Mouse (Mus musculus): ENCODE results near the gene Nup133. TPM values are rescaled to one million over a fixed set of nuclear protein-coding genes. Genes with fewer than 3 reads are reported as not detected.

Gene Nup133
- 10 to 100 TPM; 11.1 to 18.5 TPM for polyA plus RNA-seq (2017; shearing (Covaris generic))

GRCm38 (mm10) chr8:123948942-123949685 is at the start of gene Nup133:
Gene Nup133, minus strand, starts transcription at chr8:123949265.

GRCm38 (mm10) chr8:123982826-123983400 is 33.8 kb upstream of the Nup133 start, which contains the start of gene Abcb10:
Gene Abcb10, minus strand, starts transcription at chr8:123983122.

DNA sequence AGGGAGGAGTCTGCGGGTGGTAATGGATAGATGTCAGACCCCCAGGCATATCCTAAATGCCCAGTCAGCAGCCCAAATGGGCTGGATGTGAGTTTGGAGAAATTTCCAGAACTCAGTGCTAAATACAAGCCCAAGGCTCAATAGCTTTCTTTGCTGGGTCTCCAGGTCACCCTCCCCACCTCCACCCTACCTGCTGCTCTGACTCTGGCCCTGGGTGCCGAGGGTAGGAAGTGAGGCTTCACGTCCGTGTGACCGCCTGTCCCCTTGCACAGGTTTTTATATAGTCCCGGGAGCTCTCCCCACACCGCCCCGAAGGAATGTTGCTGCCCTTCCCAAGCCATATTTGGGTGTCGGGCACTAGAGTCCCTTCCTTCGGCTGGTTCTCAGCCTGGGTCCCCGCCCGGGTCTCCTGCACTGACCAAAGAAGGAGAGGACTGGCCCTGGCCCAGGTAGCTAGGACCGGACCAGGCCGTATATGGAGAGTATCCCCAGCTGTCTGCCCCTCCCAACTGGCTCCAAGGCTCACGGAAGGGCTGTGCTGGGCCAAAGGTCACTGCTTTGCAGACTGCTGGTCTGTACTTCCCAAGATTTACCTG is 54.5 kb downstream of the Nup133 start, which contains the start of gene Acta1:
Gene Acta1, minus strand, starts transcription at position 250 of the 596 bp plus-strand sequence.

DNA sequence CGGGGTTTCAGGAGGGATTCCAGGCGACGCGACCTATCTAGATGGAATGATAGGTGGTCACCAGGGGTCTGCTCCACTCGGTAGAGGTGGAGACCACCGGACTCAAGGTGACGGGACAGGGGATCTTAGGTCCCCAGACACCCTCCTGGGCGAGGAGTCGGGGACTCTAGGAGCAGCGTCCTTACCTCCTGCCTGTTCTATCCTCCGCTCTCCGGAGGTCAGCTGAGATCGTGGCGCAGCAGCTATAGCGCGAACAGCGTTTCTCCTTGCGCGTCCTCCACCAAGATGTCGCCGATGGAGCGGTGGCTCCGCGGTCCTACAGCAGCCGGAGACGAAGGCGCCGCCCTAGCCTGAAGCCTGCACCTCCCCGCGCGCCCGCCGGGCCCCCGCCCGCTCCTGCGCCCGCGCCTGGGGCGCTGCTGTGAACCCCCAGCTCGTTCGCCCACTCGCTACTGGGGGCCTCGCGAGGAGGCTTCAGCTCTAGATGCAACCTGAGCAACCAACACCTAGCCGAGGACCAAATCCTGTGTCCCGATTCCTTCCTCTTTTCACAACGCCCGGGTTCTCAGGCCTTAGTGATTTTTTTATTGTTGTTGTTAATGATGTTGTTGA is 89.3 kb downstream of the Nup133 start, which contains the start of gene Ccsap:
Gene Ccsap, minus strand, starts transcription at position 562 of the 612 bp plus-strand sequence.

Other genes starting within 250 kb of the Nup133 start
- 10 to 100 TPM; 22.5 to 26.8 TPM for gene Rab4a, start 143.3 kb downstream of the Nup133 start, polyA plus RNA-seq (2017; shearing (Covaris generic))
- 10 to 100 TPM; 12.1 to 14.9 TPM for gene Ccsap, start 89.1 kb downstream of the Nup133 start, polyA plus RNA-seq (2017; shearing (Covaris generic))
- gene Acta1, start 54.5 kb downstream of the Nup133 start, polyA plus RNA-seq (2017; shearing (Covaris generic)) = under 1 TPM; 0.16 TPM
- gene Abcb10, start 33.9 kb upstream of the Nup133 start, polyA plus RNA-seq (2017; shearing (Covaris generic)) = 1 to 10 TPM; 2.5 to 3.6 TPM
- 10 to 100 TPM; 58.9 to 61.4 TPM for gene Taf5l, start 72.1 kb upstream of the Nup133 start, polyA plus RNA-seq (2017; shearing (Covaris generic))
- gene Urb2, start 72.2 kb upstream of the Nup133 start, polyA plus RNA-seq (2017; shearing (Covaris generic)) = 1 to 10 TPM; 7.0 to 8.8 TPM

Measured in activated CD4-positive, CD25-positive, alpha-beta regulatory T cell (primary cell).